Mouse (Mus musculus) embryo, embryonic 10.5 days (tissue): ENCODE measurements around the gene Dlg1.

ENCODE experiments used
- DNase-seq: peaks from one replicate; pipeline ENCODE4 v3.0.0-alpha.2; 2015; ENCODE audit warnings: low spot score

The Dlg1 gene

GRCm38 (mm10) chr16:31663379-31664286 lies at the start of gene Dlg1:
Dlg1 (plus strand) TSS chr16:31663443.
- peak; percentile 96 for DNase-seq

GRCm38 (mm10) chr16:31616382-31616781 lies 46.9 kb upstream of the Dlg1 start:
- DNase-seq = no peak

GRCm38 (mm10) chr16:31617128-31617527 lies 46.1 kb upstream of the Dlg1 start:
- DNase-seq = no peak

- peak; percentile 79 for DNase-seq
Measured at GRCm38 (mm10) chr16:31617823-31618371, 45.3 kb upstream of the Dlg1 start.

GRCm38 (mm10) chr16:31618671-31619070 lies 44.6 kb upstream of the Dlg1 start:
- DNase-seq = no peak

- no peak for DNase-seq
Measured at GRCm38 (mm10) chr16:31619675-31620335, 43.4 kb upstream of the Dlg1 start.

- DNase-seq = no peak
Measured at GRCm38 (mm10) chr16:31622356-31622755, 40.9 kb upstream of the Dlg1 start.

- DNase-seq = no peak
Measured at GRCm38 (mm10) chr16:31623136-31623535, 40.1 kb upstream of the Dlg1 start.

- DNase-seq = no peak
Measured at GRCm38 (mm10) chr16:31624749-31625148, 38.5 kb upstream of the Dlg1 start.

- no peak for DNase-seq
Measured at GRCm38 (mm10) chr16:31626331-31626730, 36.9 kb upstream of the Dlg1 start.

- no peak for DNase-seq
Measured at GRCm38 (mm10) chr16:31630381-31630780, 32.9 kb upstream of the Dlg1 start.

GRCm38 (mm10) chr16:31631046-31631445 lies 32.2 kb upstream of the Dlg1 start:
- no peak for DNase-seq

GRCm38 (mm10) chr16:31634371-31634770 lies 28.9 kb upstream of the Dlg1 start:
- no peak for DNase-seq

GRCm38 (mm10) chr16:31638393-31638792 lies 24.9 kb upstream of the Dlg1 start:
- DNase-seq = peak; percentile 59

- DNase-seq = no peak
Measured at GRCm38 (mm10) chr16:31639946-31640345, 23.3 kb upstream of the Dlg1 start.

- no peak for DNase-seq
Measured at GRCm38 (mm10) chr16:31641776-31642175, 21.5 kb upstream of the Dlg1 start.

- no peak for DNase-seq
Measured at GRCm38 (mm10) chr16:31647221-31647620, 16.0 kb upstream of the Dlg1 start.

- peak; percentile 43 for DNase-seq
Measured at GRCm38 (mm10) chr16:31650788-31651187, 12.5 kb upstream of the Dlg1 start.

GRCm38 (mm10) chr16:31651541-31651940 lies 11.7 kb upstream of the Dlg1 start:
- no peak for DNase-seq

GRCm38 (mm10) chr16:31652115-31652843 lies 11.0 kb upstream of the Dlg1 start:
- DNase-seq = no peak

GRCm38 (mm10) chr16:31653616-31654015 lies 9.6 kb upstream of the Dlg1 start:
- no peak for DNase-seq

- DNase-seq = no peak
Measured at GRCm38 (mm10) chr16:31654021-31654420, 9.2 kb upstream of the Dlg1 start.
